19 mouse cellular contexts compared by ENCODE assay signal in the genomic region with DNA sequence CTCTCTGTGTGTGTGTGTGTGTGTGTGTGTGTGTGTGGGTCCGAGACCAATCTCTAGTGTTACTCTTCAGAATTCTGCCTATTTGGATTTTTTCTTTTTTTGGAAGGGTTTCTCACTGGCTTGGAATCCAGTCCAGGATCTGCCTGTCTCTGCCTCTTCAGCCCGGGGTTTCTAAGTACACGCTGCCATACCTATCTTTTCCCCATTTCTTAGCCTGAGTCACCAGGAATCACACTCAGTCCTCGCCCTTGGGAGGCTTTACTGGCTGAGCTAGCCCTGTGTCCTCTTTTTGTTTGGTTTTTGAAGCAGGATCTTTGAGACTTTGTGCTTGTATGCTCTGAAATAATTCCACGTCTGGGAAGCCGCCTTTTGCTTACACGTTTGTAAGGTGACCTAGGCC. TPM values are rescaled to one million over a fixed set of nuclear protein-coding genes. Genes with fewer than 3 reads are reported as not detected.
A peak's percentile ranks its signal among the peaks of the same experiment; 100 is the strongest.
DNase-seq lines count a peak whose midpoint lies in the region; ATAC-seq lines count a peak whose summit lies in the region.
"Had no signal": no experiment of that assay in that cellular context is flagged by ENCODE, and none has a peak within 500 bp of the region (broad histone marks: within the 10 kb centered on the region; RNA-seq: fewer than 3 reads in every experiment).

No protein-coding gene starts in this region.

- peak; percentile 36 for DNase-seq in adipocyte (ENCODE audit: low spot score)
- no peak for DNase-seq in embryonic facial prominence, embryonic 10.5 days (ENCODE audit: low spot score)
- no peak for DNase-seq in spleen, postnatal 36 days (ENCODE audit: low spot score in 2 of 2)
- DNase-seq in kidney, postnatal 10 days, result no peak
- DNase-seq in heart, adult 9 months (ENCODE audit: low spot score in 2 of 2), result no peak
- no peak for DNase-seq in cerebellum, postnatal 25 days
- DNase-seq: adrenal gland, postnatal 25 days; embryo, embryonic 11 days; gastrocnemius, postnatal 14 days; heart, postnatal 4 days; liver, embryonic 13.5 days; lung, postnatal 10 days; thymus, adult 18-20 months had no signal

- H3K27me3 ChIP-seq in embryonic facial prominence, embryonic 10.5 days (replicated peaks; ENCODE audit: low read depth, poor library complexity, severe bottlenecking), result no peaks in the 10 kb centered on the region
- no peaks in the 10 kb centered on the region for H3K27me3 ChIP-seq in hindbrain, embryonic 13.5 days
- H3K27me3 ChIP-seq in midbrain, embryonic 15.5 days (replicated peaks), result no peaks in the 10 kb centered on the region
- H3K27me3 ChIP-seq: kidney, embryonic 15.5 days; liver, embryonic 13.5 days had no signal

- H3K9ac ChIP-seq in hindbrain, embryonic 13.5 days, result no peak overlapping the region
- 0 out of 2 replicates have a peak overlapping the region, but pooled peaks have one; percentile 8 for H3K9ac ChIP-seq in midbrain, embryonic 15.5 days
- H3K9ac ChIP-seq: kidney, embryonic 15.5 days; liver, embryonic 13.5 days had no signal

- H3K36me3 ChIP-seq in embryonic facial prominence, embryonic 10.5 days (replicated peaks), result peaks cover 7% of the 10 kb centered on the region; the same call in 1 of the 2 replicates
- H3K36me3 ChIP-seq in hindbrain, embryonic 13.5 days, result peaks cover 58% of the 10 kb centered on the region
- H3K36me3 ChIP-seq in midbrain, embryonic 15.5 days (replicated peaks), result peaks cover 6% of the 10 kb centered on the region; the same call in 1 of the 2 replicates
- H3K36me3 ChIP-seq: G1E; kidney, embryonic 15.5 days; limb, embryonic 10.5 days; liver, embryonic 13.5 days had no signal

- H3K4me2 ChIP-seq in hindbrain, embryonic 13.5 days, result no peak overlapping the region
- no peak overlapping the region for H3K4me2 ChIP-seq in midbrain, embryonic 15.5 days
- H3K4me2 ChIP-seq: heart, embryonic 11.5 days; kidney, embryonic 15.5 days; liver, embryonic 13.5 days had no signal

- WGBS in embryonic facial prominence, embryonic 10.5 days, result 87% methylated on average over 7 of the region's 7 CpGs
- WGBS in hindbrain, embryonic 13.5 days, result 73% methylated on average over 6 of the region's 7 CpGs
- 71% methylated on average over 7 of the region's 7 CpGs for WGBS in midbrain, embryonic 15.5 days

- H3K27ac ChIP-seq in embryonic facial prominence, embryonic 10.5 days (replicated peaks), result 0 out of 2 replicates have a peak overlapping the region, but pooled peaks have one; percentile 27
- peak overlapping the region; percentile 83 for H3K27ac ChIP-seq in hindbrain, embryonic 13.5 days
- H3K27ac ChIP-seq in midbrain, embryonic 15.5 days, result peak overlapping the region; percentile 70
- H3K27ac ChIP-seq: kidney, embryonic 15.5 days; limb, embryonic 10.5 days; liver, embryonic 13.5 days had no signal

- no peak overlapping the region for H3K4me3 ChIP-seq in embryonic facial prominence, embryonic 10.5 days
- no peak overlapping the region for H3K4me3 ChIP-seq in hindbrain, embryonic 13.5 days
- no peak overlapping the region for H3K4me3 ChIP-seq in midbrain, embryonic 15.5 days
- H3K4me3 ChIP-seq: kidney, embryonic 15.5 days; limb, embryonic 10.5 days; liver, embryonic 13.5 days had no signal

- ATAC-seq in hindbrain, embryonic 13.5 days (ENCODE audit: low FRiP score), result no peak
- ATAC-seq in midbrain, embryonic 15.5 days (replicated peaks), result no peak

- H3K4me1 ChIP-seq in embryonic facial prominence, embryonic 10.5 days, result peaks cover 25% of the 10 kb centered on the region
- H3K4me1 ChIP-seq in hindbrain, embryonic 13.5 days (replicated peaks), result peaks cover 36% of the 10 kb centered on the region
- H3K4me1 ChIP-seq in midbrain, embryonic 15.5 days, result peaks cover 24% of the 10 kb centered on the region
- H3K4me1 ChIP-seq: liver, embryonic 13.5 days had no signal

- H3K9me3 ChIP-seq in embryonic facial prominence, embryonic 10.5 days, result no peaks in the 10 kb centered on the region
- no peaks in the 10 kb centered on the region for H3K9me3 ChIP-seq in hindbrain, embryonic 13.5 days
- H3K9me3 ChIP-seq in midbrain, embryonic 15.5 days, result no peaks in the 10 kb centered on the region
- H3K9me3 ChIP-seq: G1E; kidney, embryonic 15.5 days; limb, embryonic 10.5 days; liver, embryonic 13.5 days had no signal

RNA-seq across cellular contexts. Expression of gene Adcyap1r1, which starts 31.6 kb away (rescaled TPM):
- 4.4 and 9.7 TPM in 2 replicates for polyA plus RNA-seq in embryonic facial prominence, embryonic 10.5 days (2016; fragmentation: Nextera tagmentation; extraction: Ambion mirVana)
- polyA plus RNA-seq in hindbrain, embryonic 13.5 days (2015; fragmentation: Nextera tagmentation; extraction: Ambion mirVana), result 45.4 and 51.0 TPM in 2 replicates
- polyA plus RNA-seq in midbrain, embryonic 15.5 days (2015; fragmentation: Nextera tagmentation; extraction: Ambion mirVana), result 50.3 and 52.6 TPM in 2 replicates
- polyA plus RNA-seq: G1E had no signal

Comparison
In these comparisons a context has a peak if more than half of its experiments do, and no peak if none do; other contexts are left out.
1. H3K27ac ChIP-seq: peak in every context shown above with its lines; median percentile 83 in hindbrain, embryonic 13.5 days; 70 in midbrain, embryonic 15.5 days; 27 in embryonic facial prominence, embryonic 10.5 days.